Mouse (Mus musculus) 3134 (cell line): Measurements from ENCODE around the gene Bmpr1b.
"Not testable (repeated sequence)": the region's sequence is repeated elsewhere in the genome, so short reads cannot be mapped to it uniquely, and the experiment has no call there.

Experiments used
- DNase-seq: peaks from one replicate; pipeline ENCODE4 v3.0.0-alpha.2; 2011; ENCODE audit warnings: low spot score; ENCODE audit not compliant: insufficient read length; ENCODE audit errors: extremely low read depth

Bmpr1b gene

GRCm38 (mm10) chr3:142168863-142169521, at the start of gene Bmpr1b:
Gene Bmpr1b (minus strand): TSS chr3:142169425.
- no peak for DNase-seq

- DNase-seq = no peak
These were observed 43.6 kb upstream of the Bmpr1b start for GRCm38 (mm10) chr3:142212821-142213220.

- DNase-seq = no peak
These were observed 43.0 kb upstream of the Bmpr1b start for GRCm38 (mm10) chr3:142212186-142212585.

- DNase-seq = no peak
These were observed 40.8 kb upstream of the Bmpr1b start for GRCm38 (mm10) chr3:142209981-142210380.

- DNase-seq = no peak
These were observed 39.8 kb upstream of the Bmpr1b start for GRCm38 (mm10) chr3:142209057-142209456.

GRCm38 (mm10) chr3:142207488-142207887, 38.3 kb upstream of the Bmpr1b start:
- no peak for DNase-seq

- no peak for DNase-seq
These were observed 37.1 kb upstream of the Bmpr1b start for GRCm38 (mm10) chr3:142206316-142206715.

- DNase-seq = no peak
These were observed 26.9 kb upstream of the Bmpr1b start for GRCm38 (mm10) chr3:142196142-142196541.

- DNase-seq = not testable (repeated sequence)
These were observed 22.4 kb upstream of the Bmpr1b start for GRCm38 (mm10) chr3:142191627-142192026.

- DNase-seq = no peak
These were observed 17.3 kb upstream of the Bmpr1b start for GRCm38 (mm10) chr3:142186551-142186950.

- DNase-seq = no peak
These were observed 4.8 kb upstream of the Bmpr1b start for GRCm38 (mm10) chr3:142173996-142174395.

GRCm38 (mm10) chr3:142168251-142168862, 868 bp downstream of the Bmpr1b start:
- no peak for DNase-seq

- DNase-seq = no peak
These were observed 4.2 kb downstream of the Bmpr1b start for GRCm38 (mm10) chr3:142164981-142165380.

- DNase-seq = no peak
These were observed 5.3 kb downstream of the Bmpr1b start for GRCm38 (mm10) chr3:142163896-142164295.

GRCm38 (mm10) chr3:142161405-142161804, 7.8 kb downstream of the Bmpr1b start:
- DNase-seq = no peak

GRCm38 (mm10) chr3:142151980-142152379, 17.2 kb downstream of the Bmpr1b start:
- no peak for DNase-seq

- no peak for DNase-seq
These were observed 30.4 kb downstream of the Bmpr1b start for GRCm38 (mm10) chr3:142138796-142139195.

GRCm38 (mm10) chr3:142126379-142126778, 42.8 kb downstream of the Bmpr1b start:
- DNase-seq = no peak

GRCm38 (mm10) chr3:142125556-142125955, 43.7 kb downstream of the Bmpr1b start:
- DNase-seq = no peak

- DNase-seq = no peak
These were observed 45.0 kb downstream of the Bmpr1b start for GRCm38 (mm10) chr3:142124255-142124654.

GRCm38 (mm10) chr3:142122376-142122775, 46.8 kb downstream of the Bmpr1b start:
- DNase-seq = no peak

GRCm38 (mm10) chr3:142120795-142121194, 48.4 kb downstream of the Bmpr1b start:
- DNase-seq = no peak
